Mouse (Mus musculus) forebrain, embryonic 14.5 days (tissue): Measurements from ENCODE around the gene Svop. TPM values are rescaled to one million over a fixed set of nuclear protein-coding genes. Genes with fewer than 3 reads are reported as not detected.

Source experiments
- ATAC-seq: fragments of 200-750 bp; cut with Nextera tagmentation; 2 replicates; pipeline ENCODE4 v1.8.0; 2017; ENCODE audit warnings: mild to moderate bottlenecking, moderate library complexity
- DNase-seq: peaks from one replicate; pipeline ENCODE4 v3.0.0-alpha.2; 2015; ENCODE audit warnings: low spot score
- H3K27ac ChIP-seq: fragments of 300-500 bp; sonication (generic); 2 replicates; pipeline ENCODE4 v1.5.1; 2014; ENCODE audit warnings: low read depth, mild to moderate bottlenecking, control low read depth, low read length, moderate library complexity
- H3K27me3 ChIP-seq: fragments of 300-500 bp; sonication (generic); replicated peaks from 2 replicates; pipeline ENCODE4 v1.6.1; 2014; ENCODE audit warnings: low read length, control low read depth, mixed read lengths; ENCODE audit not compliant: control insufficient read depth, insufficient read depth
- H3K36me3 ChIP-seq: fragments of 300-500 bp; sonication (generic); 2 replicates; pipeline ENCODE4 v1.6.1; 2014; ENCODE audit warnings: low read length, control low read depth; ENCODE audit not compliant: control insufficient read depth, insufficient read depth
- H3K4me1 ChIP-seq: fragments of 300-500 bp; sonication (generic); 2 replicates; pipeline ENCODE4 v1.6.1; 2014; ENCODE audit warnings: antibody characterized with exemption, low read length, control low read depth; ENCODE audit not compliant: control insufficient read depth, insufficient read depth
- H3K4me2 ChIP-seq: fragments of 300-500 bp; sonication (generic); 2 replicates; pipeline ENCODE4 v1.6.1; 2014; ENCODE audit warnings: mild to moderate bottlenecking, control low read depth, low read length
- H3K4me3 ChIP-seq: fragments of 300-500 bp; sonication (generic); 2 replicates; pipeline ENCODE4 v1.5.1; 2014; ENCODE audit warnings: low read depth, low read length, control low read depth
- H3K9ac ChIP-seq: fragments of 300-500 bp; sonication (generic); 2 replicates; pipeline ENCODE4 v1.6.1; 2014; ENCODE audit warnings: mild to moderate bottlenecking, low read length, control low read depth, moderate library complexity
- H3K9me3 ChIP-seq: fragments of 300-500 bp; sonication (generic); replicated peaks from 2 replicates; pipeline ENCODE4 v1.6.1; 2016; ENCODE audit warnings: low read length, control low read depth, mixed read lengths; ENCODE audit not compliant: control insufficient read depth
- WGBS: fragments of 180-500 bp; shearing (Covaris S2); extraction: QIAGEN DNeasy Blood & Tissue Kit; methylation state at CpG from one replicate; pipeline ENCODE4 v1.1.7; 2014; 5-methylcytosine and 5-hydroxymethylcytosine counted together
- polyA plus RNA-seq: library from polyadenylated mRNA; unstranded; fragments of >200 nt; fragmentation: Nextera tagmentation; extraction: Ambion mirVana; gene quantifications from 2 replicates; pipeline ENCODE4 v1.2.1, GENCODE M21; 2014

Gene Svop
- polyA plus RNA-seq, 1 experiment from 2014 or later: 60.5 TPM

DNA sequence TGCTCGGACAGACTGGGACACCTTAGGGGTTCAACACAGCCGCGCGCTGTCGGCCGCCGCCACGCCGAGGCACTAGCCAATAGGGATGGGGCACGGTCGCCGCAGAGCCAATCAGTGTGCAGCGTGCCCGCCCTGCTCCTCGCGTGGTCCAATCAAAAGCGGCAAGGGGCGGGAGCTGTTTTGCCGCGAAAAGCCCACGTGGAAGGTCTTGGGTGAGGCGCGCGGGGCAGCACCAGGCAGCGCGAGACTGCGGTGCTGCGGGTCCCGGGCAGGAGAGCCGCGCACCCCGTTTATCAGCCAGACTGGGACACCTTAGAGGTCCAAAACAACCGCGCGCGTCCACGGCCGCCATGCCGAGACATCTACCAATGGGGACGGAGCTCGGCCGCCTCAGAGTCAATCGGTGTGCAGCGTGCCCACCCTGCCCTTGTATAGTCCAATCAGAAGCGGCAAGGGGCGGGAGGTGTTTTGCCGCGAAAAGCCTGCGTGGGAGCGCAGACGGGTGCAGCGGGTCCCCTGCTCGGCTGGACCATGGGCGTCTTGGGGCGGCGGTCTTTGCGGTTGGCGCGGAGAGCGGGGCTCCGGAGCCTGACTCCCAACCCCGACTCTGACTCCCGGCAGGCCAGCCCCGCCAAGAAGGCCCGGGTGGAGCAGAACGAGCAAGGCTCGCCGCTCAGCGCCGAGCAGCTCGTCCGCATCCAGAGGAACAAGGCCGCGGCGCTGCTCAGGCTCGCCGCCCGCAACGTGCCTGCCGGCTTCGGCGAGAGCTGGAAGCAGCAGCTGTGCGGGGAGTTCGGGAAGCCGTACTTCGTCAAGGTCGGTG is 39.5 kb upstream of the Svop start:
- under 1% methylated on average over 87 of the region's 87 CpGs for WGBS
- peak overlapping the region; percentile 81 for H3K4me3 ChIP-seq
- 0 out of 2 replicates have a peak overlapping the region, but pooled peaks have one; percentile 21 for H3K27ac ChIP-seq
- no peaks in the 10 kb centered on the region for H3K36me3 ChIP-seq
- ATAC-seq: peak; percentile 99
- H3K4me2 ChIP-seq: peak overlapping the region; percentile 91
- H3K9me3 ChIP-seq: no peaks in the 10 kb centered on the region
- H3K9ac ChIP-seq: peak overlapping the region; percentile 61
- peaks cover 7% of the 10 kb centered on the region; the same call in 1 of the 2 replicates for H3K4me1 ChIP-seq
- DNase-seq: peak; percentile 96
- H3K27me3 ChIP-seq: no peaks in the 10 kb centered on the region

DNA sequence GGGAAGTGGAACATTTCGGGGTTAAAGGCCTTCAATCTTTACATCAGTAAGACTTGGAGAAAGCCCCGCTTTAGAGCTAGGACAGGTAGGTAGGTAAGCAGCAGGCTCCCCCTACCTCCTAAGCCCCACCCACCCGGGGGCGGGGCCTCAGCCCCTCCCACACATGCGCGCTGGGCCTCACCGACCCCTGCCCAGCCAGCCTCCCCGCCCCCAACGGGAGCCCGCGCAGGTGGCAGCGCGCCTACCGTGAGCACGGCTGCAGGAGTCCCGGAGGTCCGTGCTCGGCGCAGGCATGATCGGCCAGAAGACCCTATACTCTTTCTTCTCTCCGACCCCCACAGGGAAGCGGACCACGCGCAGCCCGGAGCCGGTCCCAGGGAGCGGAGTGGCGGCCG is 38.8 kb upstream of the Svop start, which contains the start of gene Ung:
TSS of gene Ung (plus strand) at position 176 of the 395 bp plus-strand sequence.
- ATAC-seq (peak; percentile 47), DNase-seq (peak; percentile 73)
- under 1% methylated on average over 29 of the region's 29 CpGs for WGBS
- Histone ChIP-seq H3K9me3 (no peaks in the 10 kb centered on the region), H3K27me3 (no peaks in the 10 kb centered on the region), H3K36me3 (peaks cover 3% of the 10 kb centered on the region; the same call in 1 of the 2 replicates), H3K9ac (peak within 1 kb of the TSS; percentile 61), H3K4me1 (peaks cover 7% of the 10 kb centered on the region; the same call in 1 of the 2 replicates), H3K4me3 (peak within 1 kb of the TSS; percentile 81), H3K27ac (0 out of 2 replicates have a peak within 1 kb of the TSS, but pooled peaks have one; percentile 21), H3K4me2 (peak within 1 kb of the TSS; percentile 91)

DNA sequence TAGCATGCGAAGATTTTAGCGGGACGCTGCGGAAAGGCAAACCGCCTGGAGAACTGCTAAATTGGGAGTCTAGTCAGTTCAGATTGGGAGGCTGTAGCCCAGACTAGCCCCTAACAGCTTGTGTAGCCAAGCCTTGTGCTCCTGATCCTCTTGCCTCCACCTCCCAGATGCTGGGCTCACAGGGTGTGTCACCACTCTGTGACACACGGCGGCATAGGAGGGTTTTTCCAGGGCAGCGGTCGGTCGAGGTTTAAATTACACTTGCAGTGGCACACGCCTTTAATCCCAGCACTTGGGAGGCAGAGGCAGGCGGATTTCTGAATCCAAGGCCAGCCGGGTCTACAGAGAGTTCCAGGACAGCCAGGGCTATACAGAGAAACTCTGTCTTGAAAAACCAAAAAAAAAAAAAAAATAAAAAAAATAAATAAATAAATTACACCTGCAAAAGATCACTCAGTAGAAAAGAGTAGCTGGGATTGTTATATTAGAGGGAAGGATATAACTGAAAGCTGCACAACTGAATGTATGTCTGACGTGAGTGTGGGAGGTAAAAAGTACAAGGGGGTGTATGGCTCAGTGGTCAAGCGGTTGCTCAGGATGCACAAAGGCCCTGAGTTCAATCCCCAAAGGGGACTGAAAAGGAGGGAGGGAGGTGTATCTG is 38.3 kb upstream of the Svop start:
- DNase-seq: no peak
- Histone ChIP-seq H3K4me2 (peak overlapping the region; percentile 91), H3K9ac (no peak overlapping the region), H3K27ac (no peak overlapping the region), H3K27me3 (no peaks in the 10 kb centered on the region), H3K9me3 (no peaks in the 10 kb centered on the region), H3K4me1 (peaks cover 7% of the 10 kb centered on the region; the same call in 1 of the 2 replicates), H3K36me3 (peaks cover 7% of the 10 kb centered on the region; the same call in 1 of the 2 replicates), H3K4me3 (peak overlapping the region; percentile 81)
- no peak for ATAC-seq
- WGBS: 81% methylated on average over 15 of the region's 15 CpGs

DNA sequence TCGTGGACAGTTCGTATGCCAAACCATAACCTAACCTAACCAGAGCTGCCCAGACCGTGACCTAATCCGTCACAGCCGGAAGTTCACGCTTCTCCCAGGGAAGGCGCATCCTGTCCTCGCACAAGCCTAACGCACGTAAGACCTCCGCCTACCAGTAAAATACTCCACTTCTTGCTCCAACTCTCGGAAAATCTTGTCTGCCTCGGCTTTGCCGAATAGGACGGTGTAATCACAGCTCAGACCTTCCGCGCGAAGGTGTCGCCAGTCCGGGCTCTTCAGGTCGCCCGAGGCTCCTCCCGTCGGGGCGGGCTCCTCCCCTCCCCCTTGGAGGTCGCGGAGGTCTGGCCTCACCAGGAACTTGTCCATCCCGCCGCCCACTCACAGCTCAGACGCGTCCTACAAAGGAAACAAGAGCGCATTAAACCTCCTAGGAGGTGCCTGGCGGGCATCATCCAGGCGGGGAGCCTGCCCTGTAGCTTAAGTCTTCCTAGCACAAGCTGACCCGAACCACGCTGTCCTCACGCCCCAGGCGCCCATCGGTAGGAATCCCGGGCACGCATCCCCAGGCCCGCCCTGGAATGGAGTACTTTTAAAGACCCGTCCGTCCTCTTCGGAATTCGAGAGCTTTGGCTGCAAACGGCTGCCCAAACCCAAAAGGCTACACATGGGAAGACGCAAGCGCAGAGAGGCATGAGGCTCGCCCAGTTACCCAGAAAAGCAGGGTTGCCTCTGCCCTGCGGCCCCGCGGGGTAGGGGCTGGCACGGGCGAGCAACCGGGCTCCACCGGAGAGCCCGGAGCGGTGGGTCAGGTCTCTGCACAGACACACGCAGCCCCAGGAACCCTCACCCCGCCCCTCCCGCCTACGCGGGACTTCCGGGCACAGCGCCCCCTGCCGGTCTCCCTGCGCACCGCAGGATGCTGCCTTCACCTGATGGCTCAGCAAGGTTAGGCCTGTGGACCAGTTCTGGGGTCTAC is 36.3 kb upstream of the Svop start, which contains the start of gene Alkbh2:
TSS of gene Alkbh2 (minus strand) at position 845 of the 976 bp plus-strand sequence.
- peak within 1 kb of the TSS; percentile 61 for H3K4me3 ChIP-seq
- H3K4me2 ChIP-seq: peak within 1 kb of the TSS; percentile 75
- H3K4me1 ChIP-seq: peaks cover 7% of the 10 kb centered on the region; the same call in 1 of the 2 replicates
- no peaks in the 10 kb centered on the region for H3K9me3 ChIP-seq
- H3K9ac ChIP-seq: peak within 1 kb of the TSS; percentile 78
- DNase-seq (peak; percentile 82), ATAC-seq (peak; percentile 9)
- H3K27ac ChIP-seq: peak within 1 kb of the TSS; percentile 65
- H3K36me3 ChIP-seq: peaks cover 27% of the 10 kb centered on the region
- under 1% methylated on average over 69 of the region's 69 CpGs for WGBS
- H3K27me3 ChIP-seq: no peaks in the 10 kb centered on the region

DNA sequence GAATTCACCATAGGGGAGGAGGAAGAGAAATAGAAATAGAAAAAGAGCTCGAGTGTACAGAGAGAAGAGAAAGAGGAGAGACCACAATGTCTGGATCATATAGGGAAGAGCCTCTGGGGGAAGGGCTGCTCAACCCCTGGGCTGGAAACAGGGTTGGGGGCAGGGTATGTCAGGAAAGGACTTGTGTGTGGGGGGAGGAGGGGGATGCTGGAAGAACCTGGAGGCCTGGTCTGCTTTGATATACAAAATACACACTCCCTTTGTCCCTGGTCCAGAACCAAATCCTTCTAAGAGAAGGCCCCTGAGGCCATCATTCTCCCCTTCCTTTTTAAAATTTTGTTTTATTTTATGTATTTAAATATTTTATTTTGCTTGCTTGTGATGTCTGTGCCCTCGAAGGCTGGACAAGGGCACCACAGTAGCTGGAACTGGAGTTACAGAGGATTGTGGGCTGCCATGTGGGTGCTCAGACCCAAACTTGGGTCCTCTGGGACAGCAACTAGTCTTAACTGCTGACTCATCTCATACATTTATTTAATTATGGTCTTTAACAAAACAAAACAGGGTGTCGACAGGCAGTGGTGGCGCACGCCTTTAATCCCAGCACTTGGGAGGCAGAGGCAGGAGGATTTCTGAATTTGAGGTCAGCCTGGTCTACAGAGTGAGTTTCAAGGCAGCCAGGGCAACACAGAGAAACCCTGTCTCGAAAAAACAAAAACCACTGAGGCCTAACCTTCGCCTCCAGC is 35.3 kb upstream of the Svop start:
- H3K9me3 ChIP-seq: no peaks in the 10 kb centered on the region
- peak overlapping the region; percentile 75; the same call in 1 of the 2 replicates for H3K4me2 ChIP-seq
- no peak overlapping the region for H3K27ac ChIP-seq
- H3K9ac ChIP-seq: no peak overlapping the region
- no peaks in the 10 kb centered on the region for H3K27me3 ChIP-seq
- 85% methylated on average over 7 of the region's 7 CpGs for WGBS
- ATAC-seq (no peak), DNase-seq (no peak)
- H3K36me3 ChIP-seq: peaks cover 37% of the 10 kb centered on the region
- peaks cover 2% of the 10 kb centered on the region; the same call in 1 of the 2 replicates for H3K4me1 ChIP-seq
- H3K4me3 ChIP-seq: peak overlapping the region; percentile 61; the same call in 1 of the 2 replicates

DNA sequence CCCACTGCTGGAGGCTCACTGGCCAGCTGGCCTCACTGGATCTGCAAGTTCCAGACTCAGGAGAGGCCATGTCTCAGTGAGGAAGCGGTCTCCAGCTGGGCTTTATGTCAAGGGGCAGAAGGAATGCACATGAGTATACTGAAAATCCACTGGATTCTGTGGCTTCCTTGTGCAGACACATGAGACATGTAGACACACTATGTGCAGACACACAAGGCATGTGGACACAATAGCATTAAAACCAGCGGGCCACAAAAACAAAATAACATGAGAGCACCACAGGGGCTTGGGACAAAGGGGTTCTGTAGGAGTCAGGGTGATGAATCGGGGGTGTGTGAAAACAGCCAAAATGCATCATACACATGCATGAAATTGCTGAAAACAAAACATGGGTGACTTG is 34.6 kb upstream of the Svop start:
- 89% methylated on average over 3 of the region's 3 CpGs for WGBS

DNA sequence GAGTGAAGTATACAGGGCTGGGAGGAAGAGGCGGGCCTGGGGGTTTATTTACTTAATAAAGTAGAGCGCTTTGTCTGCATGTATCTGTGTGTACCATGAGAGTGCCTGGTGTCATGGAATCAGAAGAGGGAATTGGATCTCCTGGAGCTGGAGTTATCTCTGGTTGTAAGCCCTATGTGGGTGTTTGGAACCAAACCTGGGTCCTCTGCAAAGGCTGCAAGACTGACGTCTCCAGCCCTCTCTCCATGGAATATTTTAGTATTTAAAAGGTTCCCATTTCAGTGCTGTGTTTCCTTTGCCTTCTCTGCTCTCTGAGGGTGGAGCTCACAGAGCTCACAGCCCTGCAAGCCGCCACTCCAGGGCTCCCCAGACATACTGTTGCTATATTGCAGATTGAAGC is 28.4 kb upstream of the Svop start:
- Histone ChIP-seq H3K4me1 (no peaks in the 10 kb centered on the region), H3K4me2 (no peak overlapping the region), H3K9me3 (no peaks in the 10 kb centered on the region), H3K9ac (no peak overlapping the region), H3K36me3 (peaks cover 90% of the 10 kb centered on the region), H3K4me3 (no peak overlapping the region), H3K27me3 (no peaks in the 10 kb centered on the region), H3K27ac (no peak overlapping the region)
- 83% methylated on average over 4 of the region's 4 CpGs for WGBS
- DNase-seq (no peak), ATAC-seq (no peak)

More for the DNA sequence above, 34.6 kb upstream of the Svop start:
- Histone ChIP-seq H3K4me1 (no peaks in the 10 kb centered on the region), H3K27me3 (no peaks in the 10 kb centered on the region), H3K4me3 (no peak overlapping the region), H3K9ac (no peak overlapping the region), H3K4me2 (no peak overlapping the region), H3K36me3 (peaks cover 43% of the 10 kb centered on the region), H3K27ac (no peak overlapping the region), H3K9me3 (no peaks in the 10 kb centered on the region)
- ATAC-seq (no peak), DNase-seq (no peak)
